In the genomic region with DNA sequence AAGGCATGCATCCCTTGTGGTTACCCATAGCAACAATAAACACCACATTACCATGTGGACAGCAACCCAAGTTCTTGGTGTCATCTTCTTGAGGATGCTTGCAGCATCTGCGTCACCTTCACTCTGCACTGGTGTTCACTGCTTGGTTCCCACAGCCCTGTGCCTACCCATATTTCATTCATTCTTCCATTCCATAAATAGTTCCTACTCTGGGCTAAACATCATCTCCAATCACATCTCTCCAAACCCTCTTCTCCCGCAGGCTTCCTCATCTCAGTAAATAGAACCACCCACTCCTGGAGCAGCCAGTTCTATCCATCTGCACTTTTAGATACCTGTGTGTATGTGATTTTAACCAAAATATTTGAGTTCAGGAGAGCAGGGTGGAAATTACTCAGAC, we compare ENCODE assay signal across 19 mouse cellular contexts.
"Had no signal": no experiment of that assay in that cellular context is flagged by ENCODE, and none has a peak within 500 bp of the region (broad histone marks: within the 10 kb centered on the region; RNA-seq: fewer than 3 reads in every experiment).

No protein-coding gene starts in this region.

- H3K9me3 ChIP-seq: intestine, embryonic 15.5 days; kidney, embryonic 15.5 days; midbrain, embryonic 10.5 days; midbrain, embryonic 13.5 days; neural tube, embryonic 13.5 days had no signal

- DNase-seq: kidney, adult 11 months; kidney, adult 8-10 months; kidney, postnatal 10 days; kidney, postnatal 36 days; liver, embryonic 13.5 days; lung, adult 2 months; lung, postnatal 14 days; lung, postnatal 4 days; retina, postnatal 1 day; thymus, adult 2 months; thymus, postnatal 14 days; thymus, postnatal 4 days had no signal

- H3K27me3 ChIP-seq: intestine, embryonic 15.5 days; kidney, embryonic 15.5 days; liver, embryonic 13.5 days; midbrain, embryonic 13.5 days; neural tube, embryonic 13.5 days had no signal

- ATAC-seq: intestine, embryonic 15.5 days; midbrain, embryonic 13.5 days; midbrain, embryonic 16.5 days had no signal

- H3K27ac ChIP-seq: intestine, embryonic 15.5 days; kidney, embryonic 15.5 days; liver, embryonic 13.5 days; midbrain, embryonic 10.5 days; midbrain, embryonic 13.5 days; neural tube, embryonic 13.5 days had no signal

- H3K4me1 ChIP-seq: intestine, embryonic 15.5 days; kidney, embryonic 15.5 days; liver, embryonic 13.5 days; midbrain, embryonic 10.5 days; midbrain, embryonic 13.5 days; neural tube, embryonic 13.5 days had no signal

- H3K36me3 ChIP-seq: intestine, embryonic 15.5 days; kidney, embryonic 15.5 days; liver, embryonic 13.5 days; midbrain, embryonic 10.5 days; midbrain, embryonic 13.5 days had no signal

- H3K4me3 ChIP-seq: intestine, embryonic 15.5 days; kidney, embryonic 15.5 days; liver, embryonic 13.5 days; midbrain, embryonic 10.5 days; midbrain, embryonic 13.5 days; myocyte; neural tube, embryonic 13.5 days had no signal
